Mouse (Mus musculus): ENCODE data around the gene Ddx17.

Gene Ddx17

GRCm38 (mm10) chr15:79546410-79547288 lies at the start of gene Ddx17:
Gene Ddx17, minus strand, starts transcription at chr15:79546741.
- peak; percentile 99 for DNase-seq

GRCm38 (mm10) chr15:79581581-79581980 lies 35.0 kb upstream of the Ddx17 start:
- DNase-seq, result no peak

- DNase-seq, result no peak
Observed at GRCm38 (mm10) chr15:79577671-79578426, 31.3 kb upstream of the Ddx17 start.

GRCm38 (mm10) chr15:79576947-79577346 lies 30.4 kb upstream of the Ddx17 start:
- DNase-seq, result no peak

- DNase-seq, result no peak
Observed at GRCm38 (mm10) chr15:79575543-79576222, 29.1 kb upstream of the Ddx17 start.

- no peak for DNase-seq
Observed at GRCm38 (mm10) chr15:79562417-79562816, 15.9 kb upstream of the Ddx17 start.

- no peak for DNase-seq
Observed at GRCm38 (mm10) chr15:79559649-79560048, 13.1 kb upstream of the Ddx17 start.

GRCm38 (mm10) chr15:79552566-79552965 lies 6.0 kb upstream of the Ddx17 start:
- no peak for DNase-seq

- DNase-seq, result no peak
Observed at GRCm38 (mm10) chr15:79548226-79548625, 1.7 kb upstream of the Ddx17 start.

- DNase-seq, result no peak
Observed at GRCm38 (mm10) chr15:79547289-79547820, 814 bp upstream of the Ddx17 start.

GRCm38 (mm10) chr15:79545921-79546399 lies 581 bp downstream of the Ddx17 start:
- DNase-seq, result no peak

GRCm38 (mm10) chr15:79545496-79545895 lies 1.0 kb downstream of the Ddx17 start:
- no peak for DNase-seq

- DNase-seq, result no peak
Observed at GRCm38 (mm10) chr15:79543968-79544367, 2.6 kb downstream of the Ddx17 start.

- no peak for DNase-seq
Observed at GRCm38 (mm10) chr15:79533796-79534195, 12.7 kb downstream of the Ddx17 start.

- DNase-seq, result no peak
Observed at GRCm38 (mm10) chr15:79529935-79530334, 16.6 kb downstream of the Ddx17 start.

GRCm38 (mm10) chr15:79527991-79528639 lies 18.4 kb downstream of the Ddx17 start:
- DNase-seq, result no peak

- DNase-seq, result no peak
Observed at GRCm38 (mm10) chr15:79527192-79527591, 19.3 kb downstream of the Ddx17 start.

- no peak for DNase-seq
Observed at GRCm38 (mm10) chr15:79525979-79526768, 20.4 kb downstream of the Ddx17 start.

GRCm38 (mm10) chr15:79525564-79525963 lies 21.0 kb downstream of the Ddx17 start:
- DNase-seq, result no peak

- DNase-seq, result no peak
Observed at GRCm38 (mm10) chr15:79519400-79520220, 26.9 kb downstream of the Ddx17 start.

GRCm38 (mm10) chr15:79518571-79518970 lies 28.0 kb downstream of the Ddx17 start:
- no peak for DNase-seq

All from right cerebral cortex, postnatal 4 days (tissue).